Mouse (Mus musculus) kidney, embryonic 14.5 days (tissue): ENCODE data around the gene Tmem120b. TPM values are rescaled to one million over a fixed set of nuclear protein-coding genes. Genes with fewer than 3 reads are reported as not detected.
A peak's percentile ranks its signal among the peaks of the same experiment; 100 is the strongest.

Experiments used
- ATAC-seq: fragments of 200-750 bp; cut with Nextera tagmentation; 2 replicates; pipeline ENCODE4 v1.8.0; 2017; ENCODE audit warnings: moderate number of reproducible peaks, mild to moderate bottlenecking, moderate TSS enrichment, moderate library complexity; ENCODE audit not compliant: low FRiP score, low TSS enrichment
- H3K27ac ChIP-seq: fragments of 300-500 bp; sonication (generic); 2 replicates; pipeline ENCODE4 v1.5.1; 2014; ENCODE audit warnings: low read depth, mild to moderate bottlenecking, low read length, moderate library complexity, mixed read lengths
- H3K27me3 ChIP-seq: fragments of 300-500 bp; sonication (generic); 2 replicates; pipeline ENCODE4 v1.6.1; 2014; ENCODE audit warnings: mild to moderate bottlenecking, low read length; ENCODE audit not compliant: control insufficient read depth, insufficient read depth
- H3K36me3 ChIP-seq: fragments of 300-500 bp; sonication (generic); 2 replicates; pipeline ENCODE4 v1.6.1; 2014; ENCODE audit warnings: low read length, mixed read lengths; ENCODE audit not compliant: control insufficient read depth, insufficient read depth
- H3K4me1 ChIP-seq: fragments of 300-500 bp; sonication (generic); 2 replicates; pipeline ENCODE4 v1.6.1; 2014; ENCODE audit warnings: low read length, mixed read lengths; ENCODE audit not compliant: control insufficient read depth, insufficient read depth
- H3K4me2 ChIP-seq: fragments of 300-500 bp; sonication (generic); replicated peaks from 2 replicates; pipeline ENCODE4 v1.6.1; 2014; ENCODE audit warnings: low read depth, mild to moderate bottlenecking, low read length
- H3K4me3 ChIP-seq: fragments of 300-500 bp; sonication (generic); 2 replicates; pipeline ENCODE4 v1.5.1; 2014; ENCODE audit warnings: mild to moderate bottlenecking, low read length
- H3K9ac ChIP-seq: fragments of 300-500 bp; sonication (generic); 2 replicates; pipeline ENCODE4 v1.6.1; 2014; ENCODE audit warnings: low read depth, mild to moderate bottlenecking, low read length, moderate library complexity
- H3K9me3 ChIP-seq: fragments of 300-500 bp; sonication (generic); 2 replicates; pipeline ENCODE4 v1.6.1; 2016; ENCODE audit warnings: low read length; ENCODE audit not compliant: control insufficient read depth
- WGBS: fragments of 180-500 bp; shearing (Covaris S2); extraction: QIAGEN DNeasy Blood & Tissue Kit; methylation state at CpG from one replicate; pipeline ENCODE4 v1.1.7; 2014; 5-methylcytosine and 5-hydroxymethylcytosine counted together
- polyA plus RNA-seq: library from polyadenylated mRNA; unstranded; fragments of >200 nt; fragmentation: Nextera tagmentation; extraction: Ambion mirVana; gene quantifications from 2 replicates; pipeline ENCODE4 v1.2.1, GENCODE M21; 2014

Tmem120b gene
- polyA plus RNA-seq, 1 experiment from 2014 or later, result 12.0 TPM

DNA sequence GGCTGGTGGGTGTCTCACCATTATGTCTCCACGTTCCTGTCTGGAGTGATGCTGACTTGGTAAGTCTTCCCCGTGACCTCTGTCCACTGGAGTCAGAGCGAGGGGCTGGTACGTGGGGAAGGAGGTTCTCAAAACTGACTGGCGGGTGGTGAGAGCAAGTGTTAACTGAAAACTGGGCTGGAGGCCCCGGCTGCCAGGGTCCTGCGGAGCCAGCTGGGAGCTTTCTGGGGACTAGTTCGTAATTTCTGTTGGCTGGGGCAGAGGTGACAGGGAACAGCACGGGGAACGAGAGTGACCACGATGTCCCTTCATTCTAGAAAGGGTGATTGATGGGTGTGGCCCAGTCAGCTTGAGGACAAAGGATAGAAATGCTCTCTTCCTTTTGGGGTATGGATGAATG, 45.9 kb downstream of the Tmem120b start:
- Histone ChIP-seq H3K27ac (no peak overlapping the region), H3K27me3 (no peaks in the 10 kb centered on the region), H3K36me3 (no peaks in the 10 kb centered on the region), H3K9me3 (no peaks in the 10 kb centered on the region), H3K4me3 (no peak overlapping the region), H3K4me1 (peaks cover 19% of the 10 kb centered on the region), H3K4me2 (no peak overlapping the region), H3K9ac (no peak overlapping the region)
- WGBS, result 45% methylated on average over 11 of the region's 11 CpGs
- no peak for ATAC-seq

DNA sequence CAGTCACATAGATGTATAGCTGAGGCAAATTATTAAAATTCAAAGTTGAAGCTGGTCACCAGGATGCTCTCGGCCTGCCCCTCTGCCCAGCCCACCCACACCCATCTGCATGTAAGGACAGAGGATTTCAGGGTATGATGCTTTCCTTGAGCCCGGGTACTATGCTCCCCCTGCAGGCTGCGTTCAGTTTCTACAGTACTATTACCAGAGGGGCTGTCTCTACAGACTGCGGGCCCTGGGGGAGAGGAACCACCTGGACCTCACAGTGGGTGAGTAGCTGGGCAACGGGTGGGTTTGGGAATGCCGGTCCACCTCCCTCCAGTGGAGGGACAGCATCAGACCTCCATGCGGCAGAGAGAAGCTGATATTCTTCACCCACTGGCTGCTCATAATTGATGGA, 46.7 kb downstream of the Tmem120b start:
- H3K27ac ChIP-seq, result no peak overlapping the region
- no peaks in the 10 kb centered on the region for H3K9me3 ChIP-seq
- H3K36me3 ChIP-seq, result no peaks in the 10 kb centered on the region
- H3K4me2 ChIP-seq, result no peak overlapping the region
- 42% methylated on average over 7 of the region's 7 CpGs for WGBS
- peaks cover 11% of the 10 kb centered on the region for H3K4me1 ChIP-seq
- no peak overlapping the region for H3K9ac ChIP-seq
- ATAC-seq, result 0 out of 2 replicates have a peak, but pooled peaks have one; percentile 21
- no peak overlapping the region for H3K4me3 ChIP-seq
- no peaks in the 10 kb centered on the region for H3K27me3 ChIP-seq

DNA sequence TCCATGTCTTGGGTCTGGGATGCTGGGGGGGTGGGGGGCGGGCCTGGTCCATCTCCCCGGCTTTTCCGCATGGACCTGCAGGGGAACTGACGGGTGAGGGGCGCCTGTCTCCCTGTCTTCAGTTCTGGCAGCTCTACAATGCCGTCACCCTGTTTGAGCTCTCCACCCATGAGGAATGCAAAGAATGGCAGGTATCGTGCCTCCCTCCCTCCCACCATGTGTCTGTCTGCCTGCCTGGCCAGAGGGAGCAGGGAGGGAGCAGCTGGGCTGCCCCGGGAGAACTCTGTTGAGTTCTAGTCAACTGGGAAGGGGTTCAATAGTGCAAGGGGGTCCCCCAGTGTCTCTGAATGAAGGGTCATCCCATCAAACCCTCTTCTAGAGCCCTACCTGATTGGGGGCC, 47.9 kb downstream of the Tmem120b start:
- H3K9me3 ChIP-seq, result no peaks in the 10 kb centered on the region
- no peaks in the 10 kb centered on the region for H3K36me3 ChIP-seq
- no peak overlapping the region for H3K4me2 ChIP-seq
- ATAC-seq, result no peak
- no peaks in the 10 kb centered on the region for H3K4me1 ChIP-seq
- H3K27me3 ChIP-seq, result no peaks in the 10 kb centered on the region
- H3K9ac ChIP-seq, result no peak overlapping the region
- no peak overlapping the region for H3K27ac ChIP-seq
- H3K4me3 ChIP-seq, result no peak overlapping the region
- 69% methylated on average over 8 of the region's 8 CpGs for WGBS

DNA sequence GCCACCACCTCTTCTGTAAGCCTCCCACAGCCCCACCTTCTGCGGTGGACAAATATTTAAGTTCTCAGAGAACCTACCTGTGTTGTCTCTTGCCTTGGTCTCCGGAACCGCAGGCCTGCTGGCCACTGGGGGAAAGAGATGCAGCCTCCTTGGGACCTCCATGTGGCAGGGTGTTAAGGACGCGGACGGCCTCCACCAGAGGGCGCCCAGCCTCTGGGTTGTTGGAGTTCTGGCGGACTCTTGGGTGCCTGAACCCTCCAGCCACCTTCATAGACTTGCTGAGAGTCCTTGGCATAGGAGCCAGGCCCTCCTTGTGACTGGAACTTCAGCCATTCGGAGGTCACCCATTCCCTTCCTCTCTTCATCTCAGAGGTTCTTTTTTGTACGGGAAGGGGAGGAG, 49.0 kb downstream of the Tmem120b start:
- Histone ChIP-seq H3K27me3 (no peaks in the 10 kb centered on the region), H3K36me3 (no peaks in the 10 kb centered on the region), H3K9ac (no peak overlapping the region), H3K4me3 (no peak overlapping the region), H3K27ac (no peak overlapping the region), H3K4me1 (no peaks in the 10 kb centered on the region), H3K9me3 (0 out of 2 replicates have a peak, but pooled peaks cover 1% of the 10 kb centered on the region), H3K4me2 (no peak overlapping the region)
- 23% methylated on average over 10 of the region's 10 CpGs for WGBS
- ATAC-seq, result peak; percentile 72

DNA sequence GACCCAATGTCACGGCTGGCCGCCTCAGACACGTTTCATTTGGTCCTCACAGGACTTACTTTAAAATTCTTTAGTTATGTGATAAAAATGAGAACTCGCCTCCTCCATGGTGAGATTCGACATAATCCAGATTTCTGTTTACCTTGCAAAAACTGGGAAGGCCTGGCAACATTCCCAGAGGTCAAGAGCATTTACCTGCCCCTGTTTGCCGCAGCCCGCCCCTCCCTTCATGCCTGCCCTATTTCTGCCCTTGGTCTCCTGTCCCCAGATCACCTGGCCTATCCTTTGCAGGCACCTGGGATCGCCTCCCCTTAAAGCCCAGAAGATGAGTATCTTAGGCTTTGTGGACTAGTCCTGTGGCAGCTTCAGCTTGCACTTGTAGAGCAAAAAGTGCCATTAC, 49.6 kb downstream of the Tmem120b start:
- Histone ChIP-seq H3K4me3 (no peak overlapping the region), H3K4me1 (no peaks in the 10 kb centered on the region), H3K9me3 (0 out of 2 replicates have a peak, but pooled peaks cover 3% of the 10 kb centered on the region), H3K4me2 (no peak overlapping the region), H3K9ac (no peak overlapping the region), H3K27ac (no peak overlapping the region), H3K27me3 (no peaks in the 10 kb centered on the region), H3K36me3 (no peaks in the 10 kb centered on the region)
- no peak for ATAC-seq
- 80% methylated on average over 8 of the region's 8 CpGs for WGBS

DNA sequence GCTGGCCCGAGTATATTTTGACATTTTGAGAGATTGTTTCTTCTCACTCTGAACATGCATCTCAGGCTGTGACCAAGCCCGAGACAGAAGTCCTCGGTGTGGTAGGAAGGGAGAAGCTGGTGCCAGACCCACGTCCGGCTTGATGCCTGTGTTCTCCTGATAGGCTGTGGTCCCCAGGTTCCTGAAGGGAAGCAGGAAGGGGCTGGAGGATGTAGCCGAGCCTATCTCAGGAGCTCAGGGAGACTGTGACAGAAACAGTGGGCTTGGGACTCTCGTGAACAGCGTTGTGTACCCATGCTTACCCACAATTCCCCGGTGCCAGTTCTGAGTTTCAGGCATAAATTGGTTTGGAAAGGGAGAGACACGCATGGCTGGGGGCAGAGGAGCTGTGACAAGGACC, 50.6 kb downstream of the Tmem120b start:
- Histone ChIP-seq H3K4me3 (no peak overlapping the region), H3K4me2 (no peak overlapping the region), H3K9me3 (0 out of 2 replicates have a peak, but pooled peaks cover 3% of the 10 kb centered on the region), H3K36me3 (no peaks in the 10 kb centered on the region), H3K27me3 (no peaks in the 10 kb centered on the region), H3K4me1 (no peaks in the 10 kb centered on the region), H3K27ac (no peak overlapping the region), H3K9ac (no peak overlapping the region)
- 82% methylated on average over 10 of the region's 10 CpGs for WGBS
- ATAC-seq, result no peak

DNA sequence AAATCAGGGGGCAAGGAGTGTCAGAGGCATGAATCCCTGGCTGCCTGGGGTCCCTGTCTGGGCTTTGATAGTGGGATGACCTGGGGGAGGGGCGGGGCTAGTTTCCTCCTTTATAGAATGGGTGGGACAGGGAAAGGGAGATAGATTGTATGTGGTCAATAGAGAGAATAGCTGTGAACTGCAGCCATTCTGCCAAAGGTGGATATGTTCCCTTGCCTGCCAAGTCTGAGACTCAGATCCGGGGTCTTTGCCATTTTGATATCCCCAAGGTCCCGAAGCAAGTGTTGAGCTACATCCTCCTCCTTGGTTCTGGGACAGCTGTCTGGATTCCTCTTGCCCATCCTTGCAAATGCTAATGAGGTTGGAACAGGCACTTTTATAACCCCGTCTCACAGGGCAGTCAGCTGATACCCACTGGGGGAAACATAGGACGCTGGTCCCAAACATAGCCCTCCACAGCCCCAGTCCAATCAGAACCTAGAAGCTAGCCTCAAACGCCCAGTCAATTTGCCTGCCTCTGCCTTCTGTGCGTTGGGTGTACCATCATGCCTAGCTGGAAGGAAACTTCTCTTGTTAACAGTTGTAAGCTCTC, 52.5 kb downstream of the Tmem120b start:
- 0 out of 2 replicates have a peak, but pooled peaks cover 3% of the 10 kb centered on the region for H3K9me3 ChIP-seq
- H3K36me3 ChIP-seq, result no peaks in the 10 kb centered on the region
- H3K4me1 ChIP-seq, result no peaks in the 10 kb centered on the region
- no peaks in the 10 kb centered on the region for H3K27me3 ChIP-seq
- no peak for ATAC-seq
- WGBS, result 57% methylated on average over 7 of the region's 7 CpGs
- no peak overlapping the region for H3K27ac ChIP-seq
- H3K4me3 ChIP-seq, result no peak overlapping the region
- no peak overlapping the region for H3K9ac ChIP-seq
- no peak overlapping the region for H3K4me2 ChIP-seq

DNA sequence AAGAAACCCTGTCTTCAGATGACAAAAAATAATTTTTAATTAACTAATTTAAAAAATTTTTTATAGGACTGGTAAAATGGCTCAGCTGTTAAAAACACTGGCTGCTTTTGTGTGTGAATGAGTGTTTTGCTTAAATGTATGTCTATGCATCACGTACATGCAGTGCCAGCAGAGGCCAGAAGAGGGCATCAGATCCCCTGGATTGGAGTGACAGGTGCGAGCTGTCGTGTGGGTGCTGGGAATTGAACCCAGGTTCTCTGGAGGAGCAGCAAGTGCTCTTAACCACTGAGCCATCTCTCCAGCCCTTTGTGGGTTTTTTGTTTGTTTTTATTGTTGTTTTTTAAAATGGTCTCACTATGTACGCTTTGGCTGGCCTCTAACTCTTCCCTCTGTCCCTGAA, 54.0 kb downstream of the Tmem120b start:
- Histone ChIP-seq H3K4me3 (no peak overlapping the region), H3K4me1 (no peaks in the 10 kb centered on the region), H3K4me2 (no peak overlapping the region), H3K36me3 (no peaks in the 10 kb centered on the region), H3K27me3 (no peaks in the 10 kb centered on the region), H3K9ac (no peak overlapping the region), H3K27ac (no peak overlapping the region), H3K9me3 (0 out of 2 replicates have a peak, but pooled peaks cover 3% of the 10 kb centered on the region)
- WGBS, result 91% methylated on average over 4 of the region's 4 CpGs
- no peak for ATAC-seq

DNA sequence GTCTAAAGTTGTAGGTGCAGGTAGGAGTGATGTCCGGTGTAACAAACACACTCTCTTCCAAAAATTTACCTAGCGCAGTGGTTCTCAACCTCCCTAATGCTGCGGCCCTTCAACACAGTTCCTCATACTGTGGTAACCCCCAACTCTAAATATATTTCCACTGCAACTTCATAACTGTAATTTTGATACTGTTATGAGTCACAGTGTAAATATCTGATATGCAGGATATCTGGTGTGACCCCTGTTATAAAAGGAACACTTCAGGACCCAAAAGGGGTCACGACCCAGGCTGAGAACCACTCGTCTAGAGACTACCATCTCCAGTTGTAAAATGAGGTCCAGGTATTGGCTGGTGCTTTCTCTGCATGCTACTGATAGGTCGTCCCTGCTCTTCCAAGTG, 56.9 kb downstream of the Tmem120b start:
- Histone ChIP-seq H3K4me3 (no peak overlapping the region), H3K36me3 (no peaks in the 10 kb centered on the region), H3K4me2 (no peak overlapping the region), H3K27me3 (no peaks in the 10 kb centered on the region), H3K9me3 (0 out of 2 replicates have a peak, but pooled peaks cover 3% of the 10 kb centered on the region), H3K9ac (no peak overlapping the region), H3K4me1 (peaks cover 7% of the 10 kb centered on the region; the same call in 1 of the 2 replicates), H3K27ac (no peak overlapping the region)
- ATAC-seq, result no peak
- WGBS, result 78% methylated on average over 6 of the region's 6 CpGs
